Mouse (Mus musculus) embryonic facial prominence, embryonic 14.5 days (tissue): ENCODE data around the gene Gm3453. TPM values are rescaled to one million over a fixed set of nuclear protein-coding genes. Genes with fewer than 3 reads are reported as not detected.
"Not testable (repeated sequence)": the region's sequence is repeated elsewhere in the genome, so short reads cannot be mapped to it uniquely, and the experiment has no call there.

Experiments
- ATAC-seq: fragments of 200-750 bp; cut with Nextera tagmentation; 2 replicates; pipeline ENCODE4 v1.8.0; 2017; ENCODE audit warnings: low read depth, moderate number of reproducible peaks, moderate TSS enrichment
- DNase-seq: peaks from one replicate; pipeline ENCODE4 v3.0.0-alpha.2; 2015; ENCODE audit warnings: low spot score
- H3K27ac ChIP-seq: fragments of 300-500 bp; sonication (generic); replicated peaks from 2 replicates; pipeline ENCODE4 v1.5.1; 2014; ENCODE audit warnings: low read depth, mild to moderate bottlenecking, low read length, moderate library complexity
- H3K27me3 ChIP-seq: fragments of 300-500 bp; sonication (generic); replicated peaks from 2 replicates; pipeline ENCODE4 v1.6.1; 2014; ENCODE audit warnings: low read length; ENCODE audit not compliant: control insufficient read depth, insufficient read depth
- H3K36me3 ChIP-seq: fragments of 300-500 bp; sonication (generic); 2 replicates; pipeline ENCODE4 v1.6.1; 2014; ENCODE audit warnings: low read length, mixed read lengths; ENCODE audit not compliant: control insufficient read depth, insufficient read depth
- H3K4me1 ChIP-seq: fragments of 300-500 bp; sonication (generic); 2 replicates; pipeline ENCODE4 v1.6.1; 2014; ENCODE audit warnings: antibody characterized with exemption, low read length; ENCODE audit not compliant: control insufficient read depth, insufficient read depth
- H3K4me2 ChIP-seq: fragments of 300-500 bp; sonication (generic); 2 replicates; pipeline ENCODE4 v1.6.1; 2014; ENCODE audit warnings: low read depth, mild to moderate bottlenecking, low read length, moderate library complexity, mixed read lengths
- H3K4me3 ChIP-seq: fragments of 300-500 bp; sonication (generic); 2 replicates; pipeline ENCODE4 v1.5.1; 2014; ENCODE audit warnings: low read depth, mild to moderate bottlenecking, low read length
- H3K9ac ChIP-seq: fragments of 300-500 bp; sonication (generic); 2 replicates; pipeline ENCODE4 v1.6.1; 2014; ENCODE audit warnings: low read depth, mild to moderate bottlenecking, low read length, moderate library complexity, mixed read lengths
- H3K9me3 ChIP-seq: fragments of 300-500 bp; sonication (generic); 2 replicates; pipeline ENCODE4 v1.6.1; 2016; ENCODE audit warnings: low read length; ENCODE audit not compliant: control insufficient read depth
- WGBS: fragments of 180-500 bp; shearing (Covaris S2); extraction: QIAGEN DNeasy Blood & Tissue Kit; methylation state at CpG from one replicate; pipeline ENCODE4 v1.1.7; 2014; 5-methylcytosine and 5-hydroxymethylcytosine counted together
- polyA plus RNA-seq: library from polyadenylated mRNA; unstranded; fragments of >200 nt; fragmentation: Nextera tagmentation; extraction: Ambion mirVana; gene quantifications from 2 replicates; pipeline ENCODE4 v1.2.1, GENCODE M21; 2014

The Gm3453 gene
- polyA plus RNA-seq = not detected in 2 replicates

DNA sequence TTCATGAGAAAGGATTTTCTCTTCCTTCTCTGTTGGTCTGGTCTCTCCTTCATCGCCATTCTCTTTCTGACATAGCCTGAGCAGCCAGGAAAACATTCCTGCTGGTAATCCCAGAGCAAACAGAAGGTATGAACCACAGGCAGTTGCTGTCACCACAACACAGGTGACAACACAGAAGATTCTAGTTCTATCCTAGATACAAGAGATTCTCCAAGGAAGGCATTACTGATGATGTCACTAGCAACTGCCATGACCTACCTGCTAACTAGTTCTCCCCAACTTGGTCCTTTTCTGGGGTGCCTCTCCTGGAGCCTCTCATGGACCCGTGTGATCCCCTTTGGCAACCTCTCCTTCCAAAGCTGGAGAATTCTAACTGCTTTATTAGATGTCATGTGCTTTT is at the start of gene Gm3453:
Gene Gm3453, minus strand, starts transcription at position 101 of the 400 bp plus-strand sequence.
- H3K36me3 ChIP-seq, H3K27me3 ChIP-seq, H3K4me3 ChIP-seq, H3K4me2 ChIP-seq, H3K9ac ChIP-seq, H3K4me1 ChIP-seq, DNase-seq, H3K9me3 ChIP-seq, H3K27ac ChIP-seq, ATAC-seq: not testable (repeated sequence)
- WGBS = 63% methylated on average over 1 of the region's 2 CpGs

DNA sequence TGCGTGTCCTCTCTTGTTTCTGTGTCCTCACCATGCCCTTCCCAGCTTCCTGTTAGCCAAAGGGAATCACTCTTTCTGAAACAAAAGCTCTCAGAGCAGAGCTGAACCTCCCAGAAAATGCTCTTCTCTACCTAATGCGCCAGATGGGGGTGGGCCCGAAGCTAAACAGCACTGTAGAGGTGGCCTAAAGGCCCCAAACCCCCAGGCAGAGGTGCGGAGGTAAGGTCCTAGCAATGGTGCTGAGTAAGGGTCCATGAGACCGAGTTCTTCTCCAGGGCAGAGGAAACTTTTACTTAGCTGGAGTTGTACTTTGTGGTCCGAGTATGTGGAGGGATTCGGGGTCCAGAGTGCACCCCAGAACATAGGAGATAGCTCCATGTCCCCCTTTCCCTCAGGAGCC is 8.2 kb upstream of the Gm3453 start:
- not testable (repeated sequence) for H3K9ac ChIP-seq, H3K4me3 ChIP-seq, H3K36me3 ChIP-seq, H3K4me2 ChIP-seq, H3K9me3 ChIP-seq, H3K27me3 ChIP-seq, ATAC-seq, DNase-seq, H3K4me1 ChIP-seq, H3K27ac ChIP-seq
- WGBS = 91% methylated on average over 5 of the region's 7 CpGs

DNA sequence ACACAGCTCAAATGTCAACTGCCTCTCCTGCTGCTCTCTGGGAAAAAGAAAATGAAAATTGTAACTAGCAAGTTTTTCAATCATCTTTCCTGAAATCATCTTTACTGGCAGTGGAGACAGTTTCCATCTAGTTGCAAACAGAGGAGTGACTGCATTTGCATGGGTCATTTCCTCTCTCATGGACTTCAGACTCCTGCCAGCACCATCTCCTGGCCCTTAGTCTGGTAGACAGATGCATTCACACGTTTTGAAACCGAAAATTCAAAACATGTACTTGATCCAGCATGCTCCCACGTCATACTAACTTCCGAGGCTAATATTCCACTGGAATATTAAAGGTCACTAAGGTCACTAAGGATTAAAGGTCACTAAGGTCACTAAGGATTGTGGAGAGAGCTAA is 16.5 kb downstream of the Gm3453 start:
- H3K36me3 ChIP-seq, ATAC-seq, H3K9ac ChIP-seq, H3K4me2 ChIP-seq, DNase-seq, H3K27me3 ChIP-seq, H3K9me3 ChIP-seq, H3K4me1 ChIP-seq, H3K27ac ChIP-seq, H3K4me3 ChIP-seq: not testable (repeated sequence)
- WGBS = 21% methylated on average over 4 of the region's 4 CpGs

DNA sequence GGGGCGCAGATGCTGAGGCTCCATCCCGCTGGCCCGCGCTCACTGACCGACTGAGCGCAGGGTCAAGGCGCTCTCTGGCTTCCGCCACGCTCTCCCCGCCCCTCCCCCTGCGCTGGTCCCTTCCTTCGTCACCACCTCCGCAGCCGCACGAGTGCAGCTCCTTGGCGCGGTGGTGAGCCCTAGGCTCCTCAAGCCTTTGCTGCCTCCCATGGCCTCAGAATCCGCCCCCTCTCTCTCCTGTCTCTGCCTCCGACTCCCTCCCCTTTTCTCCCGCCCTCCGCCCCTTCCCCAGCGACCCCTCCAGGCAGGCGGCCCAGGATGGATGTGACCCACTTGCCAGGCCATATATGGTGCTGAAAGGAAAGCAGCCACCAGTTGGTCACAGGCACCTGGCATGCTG is 17.3 kb downstream of the Gm3453 start, which contains the start of gene Gm3248:
Gene Gm3248, minus strand, starts transcription at position 111 of the 400 bp plus-strand sequence.
- H3K36me3 ChIP-seq, H3K27me3 ChIP-seq, H3K4me1 ChIP-seq, H3K9me3 ChIP-seq, H3K27ac ChIP-seq, ATAC-seq: not testable (repeated sequence)
- 0% methylated on average over 3 of the region's 23 CpGs for WGBS
- Histone ChIP-seq H3K9ac (peak within 1 kb of the TSS; percentile 37), H3K4me2 (peak within 1 kb of the TSS; percentile 64), H3K4me3 (peak within 1 kb of the TSS; percentile 39)
- DNase-seq = peak; percentile 3

DNA sequence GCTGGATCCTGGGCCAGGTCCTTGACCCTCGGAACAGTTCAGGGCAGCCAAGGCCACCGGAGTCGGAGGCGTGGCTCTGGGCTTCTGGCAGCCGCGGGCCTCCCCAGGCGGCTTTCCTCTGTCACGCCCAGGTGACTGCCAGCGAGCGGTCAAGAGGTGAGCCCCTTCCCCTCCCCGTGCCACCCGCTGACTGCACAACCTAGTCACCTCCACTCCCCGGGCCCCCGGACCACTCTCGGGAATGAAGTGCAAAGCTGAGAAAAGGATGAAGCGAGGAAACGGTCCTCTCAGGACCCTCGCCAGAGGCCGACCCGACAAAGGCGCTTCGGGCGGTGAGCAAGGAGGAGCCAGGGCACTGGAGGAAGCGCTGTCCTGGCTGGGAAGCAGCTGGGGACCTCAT is 17.8 kb downstream of the Gm3453 start:
- peak; percentile 0 for DNase-seq
- ATAC-seq, H3K27ac ChIP-seq, H3K9me3 ChIP-seq, H3K36me3 ChIP-seq, H3K27me3 ChIP-seq, H3K4me1 ChIP-seq: not testable (repeated sequence)
- 2% methylated on average over 11 of the region's 24 CpGs for WGBS
- peak overlapping the region; percentile 37 for H3K9ac ChIP-seq
- peak overlapping the region; percentile 64 for H3K4me2 ChIP-seq
- H3K4me3 ChIP-seq = peak overlapping the region; percentile 39

DNA sequence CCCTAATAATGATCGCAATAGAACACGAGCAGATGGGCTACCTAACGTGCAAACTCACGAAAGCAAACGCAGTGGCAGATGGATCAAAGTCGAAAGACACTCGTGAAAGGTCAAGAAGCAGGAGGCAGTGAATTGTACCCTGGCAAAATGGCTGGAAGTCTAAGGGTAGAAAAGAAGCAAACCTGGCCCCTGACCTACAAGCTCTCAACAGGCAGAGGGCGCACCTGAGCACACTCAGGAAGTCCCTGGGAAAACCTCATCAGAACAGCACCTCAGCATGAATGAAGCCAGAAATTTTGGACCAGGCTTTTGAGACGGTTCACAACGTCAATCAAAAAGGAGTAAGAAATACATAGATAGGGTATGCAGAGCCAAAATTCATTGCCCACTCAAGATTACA is 18.5 kb downstream of the Gm3453 start:
- H3K27me3 ChIP-seq, H3K9ac ChIP-seq, H3K4me2 ChIP-seq, ATAC-seq, H3K36me3 ChIP-seq, H3K9me3 ChIP-seq, H3K4me3 ChIP-seq, H3K4me1 ChIP-seq, DNase-seq, H3K27ac ChIP-seq: not testable (repeated sequence)
- WGBS = 3% methylated on average over 3 of the region's 10 CpGs

DNA sequence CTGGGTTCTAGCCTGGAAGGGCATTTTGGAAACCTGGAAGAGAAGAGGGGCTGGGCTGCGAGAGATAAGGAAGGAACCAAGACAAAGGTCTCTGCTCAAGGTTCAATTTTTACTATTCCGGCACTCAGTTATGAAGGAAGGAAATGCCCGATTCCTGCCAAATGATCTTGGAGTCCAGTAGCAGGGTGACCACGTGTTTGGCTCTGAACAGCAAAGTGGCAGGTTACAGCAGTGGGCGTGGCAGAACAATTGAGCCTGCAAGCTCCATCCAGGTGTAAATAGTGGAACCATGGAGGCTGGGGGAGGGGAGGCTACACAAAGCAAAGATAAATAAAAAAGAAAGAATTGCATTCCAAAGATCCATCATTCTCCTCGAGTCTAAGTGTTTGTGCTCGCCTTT is 55.7 kb downstream of the Gm3453 start:
- not testable (repeated sequence) for H3K9me3 ChIP-seq, H3K36me3 ChIP-seq, H3K4me2 ChIP-seq, H3K27ac ChIP-seq, H3K27me3 ChIP-seq, H3K4me1 ChIP-seq, DNase-seq, H3K4me3 ChIP-seq, H3K9ac ChIP-seq, ATAC-seq
- 76% methylated on average over 7 of the region's 7 CpGs for WGBS

Other genes starting within 250 kb of the Gm3453 start
- gene Gm3373, start 237.6 kb downstream of the Gm3453 start, polyA plus RNA-seq = 0.41 TPM in 1 of 2 replicates, not detected in the other
- 0.58 and 0.68 TPM in 2 replicates for gene Gm3383, start 171.2 kb downstream of the Gm3453 start, polyA plus RNA-seq
- not detected in 2 replicates for gene Gm3424, start 148.8 kb downstream of the Gm3453 start, polyA plus RNA-seq
- not detected in 2 replicates for gene Gm8237, start 98.8 kb downstream of the Gm3453 start, polyA plus RNA-seq
- 0.36 and 0.63 TPM in 2 replicates for gene Gm3248, start 17.4 kb downstream of the Gm3453 start, polyA plus RNA-seq
- gene Gm6337, start 79.1 kb upstream of the Gm3453 start, polyA plus RNA-seq = not detected in 2 replicates
- 0.70 and 2.1 TPM in 2 replicates for gene Gm8206, start 114.8 kb upstream of the Gm3453 start, polyA plus RNA-seq
- gene Gm3468, start 129.5 kb upstream of the Gm3453 start, polyA plus RNA-seq = 1.2 TPM in 2 replicates
- not detected in 2 replicates for gene Gm3476, start 146.7 kb upstream of the Gm3453 start, polyA plus RNA-seq
- not detected in 2 replicates for gene Gm21560, start 240.2 kb upstream of the Gm3453 start, polyA plus RNA-seq